Mouse (Mus musculus): ENCODE results near the gene BC005537. TPM values are rescaled to one million over a fixed set of nuclear protein-coding genes. Genes with fewer than 3 reads are reported as not detected.

BC005537 gene
- polyA plus RNA-seq (2015; fragmentation: Nextera tagmentation; extraction: Ambion mirVana) = 10.4 and 10.6 TPM in 2 replicates

DNA sequence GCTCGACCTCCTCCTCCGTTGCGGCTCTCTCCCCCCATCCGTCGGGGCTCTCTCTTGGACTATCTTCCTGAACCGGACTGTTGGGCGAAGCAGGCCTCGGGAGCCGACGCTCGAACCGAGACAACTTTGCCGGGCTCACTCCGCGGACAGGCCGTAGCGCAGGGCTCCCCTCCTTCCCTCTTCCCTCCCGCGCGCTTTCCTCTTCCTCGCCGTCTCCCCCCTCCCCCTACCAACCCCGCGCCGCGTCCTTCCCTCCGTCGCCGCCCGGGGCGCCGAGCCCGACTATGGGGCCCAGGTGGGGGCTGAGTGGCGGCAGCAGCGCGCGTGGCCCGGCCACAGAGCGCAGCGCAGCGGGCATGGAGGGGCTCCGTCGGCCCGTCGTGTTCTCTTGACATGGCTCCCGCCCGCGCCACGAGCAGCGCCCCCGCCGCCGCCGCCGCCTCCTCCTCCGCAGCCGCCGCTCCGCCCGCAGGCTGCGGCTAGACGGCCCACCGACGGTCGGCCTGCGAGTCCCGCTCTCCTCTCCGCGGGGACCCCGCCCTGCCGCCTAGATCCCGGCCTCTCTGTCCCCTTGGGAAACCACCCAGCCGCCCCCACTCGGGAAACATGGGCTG, at the start of gene BC005537:
Gene BC005537, plus strand, starts transcription at position 350 of the 614 bp plus-strand sequence.
- DNase-seq (peak; percentile 76), ATAC-seq (peak; percentile 49)
- peak within 1 kb of the TSS; percentile 88 for H3K4me3 ChIP-seq (ENCODE audit: low read depth, low read length)
- TF ChIP-seq CTCF (IDR thresholded peaks at IDR 0.05; ENCODE audit: low read depth) = no peak; the same call in 1 of the 2 replicates
- TF ChIP-seq EP300 (IDR thresholded peaks at IDR 0.05; ENCODE audit: low read depth) = no peak
- peaks cover 16% of the 10 kb centered on the region for H3K36me3 ChIP-seq (replicated peaks; ENCODE audit: insufficient read depth, low read length)
- H3K9ac ChIP-seq (replicated peaks) = peak within 1 kb of the TSS; percentile 97
- H3K4me1 ChIP-seq (ENCODE audit: insufficient read depth) = peaks cover 18% of the 10 kb centered on the region
- H3K4me2 ChIP-seq (ENCODE audit: low read depth, low read length) = peak within 1 kb of the TSS; percentile 87
- H3K9me3 ChIP-seq (ENCODE audit: low read length) = no peaks in the 10 kb centered on the region
- WGBS (ENCODE audit: insufficient replicate concordance) = 1% methylated on average over 63 of the region's 74 CpGs
- no peaks in the 10 kb centered on the region for H3K27me3 ChIP-seq (ENCODE audit: insufficient read depth, low read length)
- H3K27ac ChIP-seq (ENCODE audit: low read depth) = peak within 1 kb of the TSS; percentile 99

DNA sequence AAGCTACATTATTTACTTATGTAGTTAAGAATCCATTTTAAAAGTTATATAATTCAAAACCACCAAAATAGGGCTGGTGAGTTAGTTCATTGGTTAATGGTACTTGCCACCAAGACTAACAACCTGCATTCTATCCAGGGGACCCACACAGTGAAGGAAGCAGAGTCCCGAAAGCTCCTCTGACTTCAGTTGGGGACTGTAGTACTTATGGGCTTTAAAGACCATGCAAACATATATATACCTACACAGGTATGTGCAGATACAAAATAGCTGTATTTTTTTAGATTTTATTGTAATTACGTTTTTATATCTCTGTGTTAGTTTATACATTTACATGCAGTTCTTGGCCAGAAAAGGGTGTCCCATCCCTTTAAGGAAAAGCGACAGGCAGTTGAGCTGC, 44.7 kb upstream of the BC005537 start:
- TF ChIP-seq CTCF (IDR thresholded peaks at IDR 0.05; ENCODE audit: low read depth) (no peak), EP300 (IDR thresholded peaks at IDR 0.05; ENCODE audit: low read depth) (no peak)
- ATAC-seq = no peak
- WGBS (ENCODE audit: insufficient replicate concordance) = 94% methylated on average over 3 of the region's 3 CpGs
- Histone ChIP-seq H3K4me3 (ENCODE audit: low read depth, low read length) (no peak overlapping the region), H3K36me3 (replicated peaks; ENCODE audit: insufficient read depth, low read length) (peaks cover 63% of the 10 kb centered on the region), H3K27me3 (ENCODE audit: insufficient read depth, low read length) (no peaks in the 10 kb centered on the region), H3K9ac (replicated peaks) (no peak overlapping the region), H3K27ac (ENCODE audit: low read depth) (no peak overlapping the region), H3K9me3 (ENCODE audit: low read length) (no peaks in the 10 kb centered on the region), H3K4me2 (ENCODE audit: low read depth, low read length) (no peak overlapping the region), H3K4me1 (ENCODE audit: insufficient read depth) (peaks cover 14% of the 10 kb centered on the region)
- no peak for DNase-seq

DNA sequence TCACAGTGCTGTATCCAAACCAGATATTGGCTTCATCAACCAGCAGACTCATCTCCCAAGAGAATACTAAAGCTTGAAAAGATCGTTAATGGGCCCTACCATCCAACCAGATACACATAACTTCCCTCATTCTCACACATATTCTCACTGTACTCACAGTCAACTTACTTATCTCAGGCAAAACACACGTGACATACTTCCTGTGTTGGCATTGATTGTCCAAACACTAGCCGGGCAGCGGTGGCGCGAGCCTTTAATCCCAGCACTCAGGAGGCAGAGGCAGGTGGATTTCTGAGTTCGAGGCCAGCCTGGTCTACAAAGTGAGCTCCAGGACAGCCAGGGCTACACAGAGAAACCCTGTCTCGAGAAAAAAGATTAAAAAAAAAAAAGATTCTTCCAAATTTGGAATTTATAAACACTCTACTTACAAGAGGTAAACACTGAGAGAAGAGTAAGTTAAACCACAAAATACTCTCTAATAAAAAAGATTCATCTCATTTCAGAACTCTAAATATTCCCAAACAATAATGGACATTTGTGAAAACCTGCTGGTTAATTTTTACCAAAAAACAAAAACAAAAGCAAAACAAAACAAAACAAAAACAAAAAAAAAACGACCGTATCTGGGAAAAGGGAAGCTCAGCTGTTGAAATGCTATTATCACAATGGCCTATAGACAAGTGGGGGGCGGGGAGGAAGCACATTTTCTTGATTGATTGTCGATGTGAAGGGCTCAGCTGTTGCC, 43.5 kb upstream of the BC005537 start:
- H3K27me3 ChIP-seq (ENCODE audit: insufficient read depth, low read length) = no peaks in the 10 kb centered on the region
- H3K27ac ChIP-seq (ENCODE audit: low read depth) = no peak overlapping the region
- no peaks in the 10 kb centered on the region for H3K9me3 ChIP-seq (ENCODE audit: low read length)
- no peak overlapping the region for H3K9ac ChIP-seq (replicated peaks)
- no peak for ATAC-seq
- WGBS (ENCODE audit: insufficient replicate concordance) = 65% methylated on average over 12 of the region's 12 CpGs
- TF ChIP-seq EP300 (IDR thresholded peaks at IDR 0.05; ENCODE audit: low read depth) = no peak
- no peak for TF ChIP-seq CTCF (IDR thresholded peaks at IDR 0.05; ENCODE audit: low read depth)
- H3K4me3 ChIP-seq (ENCODE audit: low read depth, low read length) = no peak overlapping the region
- H3K4me2 ChIP-seq (ENCODE audit: low read depth, low read length) = no peak overlapping the region
- DNase-seq = no peak
- peaks cover 53% of the 10 kb centered on the region for H3K36me3 ChIP-seq (replicated peaks; ENCODE audit: insufficient read depth, low read length)
- peaks cover 19% of the 10 kb centered on the region for H3K4me1 ChIP-seq (ENCODE audit: insufficient read depth)

DNA sequence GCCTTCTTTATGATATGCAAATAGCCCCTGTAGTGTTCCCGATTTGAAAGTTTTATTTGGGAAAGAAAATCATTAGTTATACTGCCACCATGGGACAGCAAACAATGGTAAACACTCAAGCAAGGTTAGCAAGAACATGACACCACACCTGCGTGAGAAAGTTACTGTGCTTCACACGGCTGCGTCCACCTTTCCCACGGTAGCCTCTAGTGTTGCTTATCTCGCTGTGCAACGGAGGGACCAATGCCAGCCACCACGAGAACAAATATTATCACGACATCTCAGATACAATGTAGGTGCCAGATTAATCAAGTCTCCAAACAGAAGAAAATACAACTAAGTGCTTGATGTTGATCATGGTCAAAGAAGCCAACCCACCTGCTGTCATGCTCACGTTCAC, 42.0 kb upstream of the BC005537 start:
- Histone ChIP-seq H3K27me3 (ENCODE audit: insufficient read depth, low read length) (no peaks in the 10 kb centered on the region), H3K4me3 (ENCODE audit: low read depth, low read length) (no peak overlapping the region), H3K4me1 (ENCODE audit: insufficient read depth) (peaks cover 19% of the 10 kb centered on the region), H3K4me2 (ENCODE audit: low read depth, low read length) (peak overlapping the region; percentile 82), H3K9ac (replicated peaks) (no peak overlapping the region), H3K36me3 (replicated peaks; ENCODE audit: insufficient read depth, low read length) (peaks cover 44% of the 10 kb centered on the region), H3K27ac (ENCODE audit: low read depth) (no peak overlapping the region), H3K9me3 (ENCODE audit: low read length) (no peaks in the 10 kb centered on the region)
- DNase-seq = no peak
- TF ChIP-seq CTCF (IDR thresholded peaks at IDR 0.05; ENCODE audit: low read depth) = no peak
- no peak for TF ChIP-seq EP300 (IDR thresholded peaks at IDR 0.05; ENCODE audit: low read depth)
- no peak for ATAC-seq
- WGBS (ENCODE audit: insufficient replicate concordance) = 60% methylated on average over 10 of the region's 10 CpGs

DNA sequence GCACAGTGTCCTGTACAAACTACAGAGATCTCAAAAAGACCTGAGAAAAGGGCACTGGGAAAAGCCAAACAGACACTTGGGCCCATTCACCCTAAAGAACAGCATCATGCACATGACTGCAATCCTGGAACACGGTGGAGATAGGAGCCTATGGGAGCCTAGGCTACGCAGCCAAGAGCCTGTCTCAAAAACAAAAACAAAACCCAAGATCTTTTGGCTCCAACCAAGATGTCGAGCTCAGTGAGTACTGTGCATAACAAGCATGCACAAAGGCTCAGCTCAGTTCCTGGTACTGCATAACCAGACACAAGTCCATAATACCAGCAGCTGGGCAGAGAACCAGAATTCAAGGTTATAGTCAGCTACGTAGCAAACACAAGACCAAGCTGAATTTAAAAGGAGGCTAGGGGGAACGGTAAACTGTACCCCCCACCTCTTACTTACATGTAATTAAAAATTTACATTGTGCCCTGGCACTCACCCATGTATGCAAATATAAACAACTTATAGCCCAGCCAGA, 41.0 kb upstream of the BC005537 start:
- Histone ChIP-seq H3K27ac (ENCODE audit: low read depth) (peak overlapping the region; percentile 96), H3K36me3 (replicated peaks; ENCODE audit: insufficient read depth, low read length) (peaks cover 36% of the 10 kb centered on the region), H3K4me3 (ENCODE audit: low read depth, low read length) (peak overlapping the region; percentile 76), H3K9me3 (ENCODE audit: low read length) (no peaks in the 10 kb centered on the region), H3K9ac (replicated peaks) (peak overlapping the region; percentile 87), H3K4me2 (ENCODE audit: low read depth, low read length) (peak overlapping the region; percentile 82), H3K4me1 (ENCODE audit: insufficient read depth) (peaks cover 19% of the 10 kb centered on the region), H3K27me3 (ENCODE audit: insufficient read depth, low read length) (no peaks in the 10 kb centered on the region)
- 59% methylated on average over 5 of the region's 5 CpGs for WGBS (ENCODE audit: insufficient replicate concordance)
- no peak for DNase-seq
- no peak for ATAC-seq
- TF ChIP-seq EP300 (IDR thresholded peaks at IDR 0.05; ENCODE audit: low read depth) (no peak), CTCF (IDR thresholded peaks at IDR 0.05; ENCODE audit: low read depth) (no peak)

DNA sequence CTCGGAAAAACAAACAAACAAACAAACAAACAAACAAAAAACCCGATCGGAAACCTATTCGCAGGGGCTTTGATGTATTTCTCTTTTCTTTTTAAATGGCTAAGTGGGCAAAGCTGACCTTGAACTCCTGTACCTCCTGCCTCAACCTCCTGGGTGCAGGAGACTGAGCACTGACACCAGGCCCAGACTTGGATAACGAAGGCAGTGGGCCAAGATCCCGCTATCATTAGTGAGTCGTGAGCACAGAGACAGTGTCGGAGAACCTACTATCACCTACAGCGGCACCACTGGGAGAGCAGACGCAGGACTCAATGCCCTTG, 40.4 kb upstream of the BC005537 start:
- peaks cover 19% of the 10 kb centered on the region for H3K4me1 ChIP-seq (ENCODE audit: insufficient read depth)

More for the DNA sequence above, 40.4 kb upstream of the BC005537 start:
- H3K9me3 ChIP-seq (ENCODE audit: low read length) = no peaks in the 10 kb centered on the region
- DNase-seq = no peak
- H3K27me3 ChIP-seq (ENCODE audit: insufficient read depth, low read length) = no peaks in the 10 kb centered on the region
- H3K4me3 ChIP-seq (ENCODE audit: low read depth, low read length) = peak overlapping the region; percentile 76
- ATAC-seq = no peak
- peak overlapping the region; percentile 82 for H3K4me2 ChIP-seq (ENCODE audit: low read depth, low read length)
- H3K36me3 ChIP-seq (replicated peaks; ENCODE audit: insufficient read depth, low read length) = peaks cover 31% of the 10 kb centered on the region
- peak overlapping the region; percentile 96 for H3K27ac ChIP-seq (ENCODE audit: low read depth)
- peak overlapping the region; percentile 87 for H3K9ac ChIP-seq (replicated peaks)
- no peak for TF ChIP-seq EP300 (IDR thresholded peaks at IDR 0.05; ENCODE audit: low read depth)
- TF ChIP-seq CTCF (IDR thresholded peaks at IDR 0.05; ENCODE audit: low read depth) = 0 out of 2 replicates have a peak, but pooled peaks have one; percentile 6
- WGBS (ENCODE audit: insufficient replicate concordance) = 5% methylated on average over 10 of the region's 10 CpGs
